Mouse (Mus musculus) testis, adult 2 months (tissue): Measurements from ENCODE around the gene Selenoi.

Experiments used
- CTCF ChIP-seq: fragments of 200-500 bp; IDR thresholded peaks from 2 replicates; pipeline ENCODE4 v1.5.1; 2012; ENCODE audit warnings: low read depth, mild to moderate bottlenecking, inconsistent platforms, low read length, moderate library complexity; ENCODE audit not compliant: control insufficient read depth, insufficient read depth, insufficient replicate concordance
- POLR2A ChIP-seq: fragments of 200-500 bp; IDR thresholded peaks from 2 replicates; pipeline ENCODE4 v1.6.1; 2012; ENCODE audit warnings: low read depth, mild to moderate bottlenecking, inconsistent platforms, low read length, moderate library complexity; ENCODE audit not compliant: control insufficient read depth

- no peak for TF ChIP-seq POLR2A
- no peak for TF ChIP-seq CTCF
Measured at GRCm38 (mm10) chr5:30198257-30198656, 34.1 kb upstream of the Selenoi start.
